Mouse (Mus musculus) liver, postnatal 0 days (tissue): ENCODE results near the gene Aldh1l1.

Experiments used
- CTCF ChIP-seq: sonication (generic); IDR thresholded peaks from 2 replicates; pipeline ENCODE4 v1.5.1; 2016; ENCODE audit warnings: antibody characterized with exemption, low read depth
- EP300 ChIP-seq: IDR thresholded peaks from 2 replicates; pipeline ENCODE4 v1.6.1; 2016; ENCODE audit warnings: antibody characterized with exemption, low read depth, mild to moderate bottlenecking

DNA sequence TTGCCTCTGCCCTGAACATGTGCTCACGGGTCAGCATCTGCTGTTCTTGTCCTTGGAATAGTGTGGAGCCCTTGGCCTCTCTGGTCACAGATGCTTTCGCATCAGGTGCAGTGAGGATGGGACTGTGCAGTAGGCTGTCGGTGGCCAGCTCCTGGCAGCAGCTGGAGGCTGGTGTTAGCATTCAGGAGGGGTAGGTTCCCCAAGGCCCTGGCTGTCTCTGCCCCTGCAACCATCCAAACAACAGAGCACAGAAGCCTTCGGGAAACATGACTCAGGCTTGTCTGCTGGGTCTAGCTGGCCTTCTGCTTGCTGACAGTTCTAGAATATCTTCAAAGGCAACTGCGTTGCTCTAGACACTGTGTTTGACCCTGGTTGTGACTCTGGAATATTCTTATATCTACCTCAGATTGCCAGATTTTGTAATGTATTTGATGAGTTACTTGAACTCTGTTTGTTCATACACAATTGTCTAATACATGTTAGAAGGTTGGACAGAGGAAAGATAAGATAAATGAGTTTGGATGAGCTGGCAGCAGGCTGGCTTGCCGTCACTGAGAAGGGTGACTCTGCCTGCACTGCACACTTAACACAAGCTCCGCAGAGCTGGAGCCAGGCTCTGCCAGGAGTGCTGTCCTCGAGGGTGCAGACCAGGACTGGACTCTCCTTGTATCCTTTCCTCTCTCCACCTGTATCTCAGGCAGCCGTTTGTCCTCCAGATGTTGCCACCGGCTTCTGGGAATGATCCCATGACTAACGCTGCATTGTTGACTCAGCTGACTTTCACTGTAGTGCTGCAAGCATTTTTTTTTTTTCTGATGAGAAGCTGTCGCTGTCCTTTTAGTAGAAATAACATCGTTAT lies 79.4 kb downstream of the Aldh1l1 start:
- TF ChIP-seq EP300 (no peak), CTCF (no peak)
